In the genomic region with DNA sequence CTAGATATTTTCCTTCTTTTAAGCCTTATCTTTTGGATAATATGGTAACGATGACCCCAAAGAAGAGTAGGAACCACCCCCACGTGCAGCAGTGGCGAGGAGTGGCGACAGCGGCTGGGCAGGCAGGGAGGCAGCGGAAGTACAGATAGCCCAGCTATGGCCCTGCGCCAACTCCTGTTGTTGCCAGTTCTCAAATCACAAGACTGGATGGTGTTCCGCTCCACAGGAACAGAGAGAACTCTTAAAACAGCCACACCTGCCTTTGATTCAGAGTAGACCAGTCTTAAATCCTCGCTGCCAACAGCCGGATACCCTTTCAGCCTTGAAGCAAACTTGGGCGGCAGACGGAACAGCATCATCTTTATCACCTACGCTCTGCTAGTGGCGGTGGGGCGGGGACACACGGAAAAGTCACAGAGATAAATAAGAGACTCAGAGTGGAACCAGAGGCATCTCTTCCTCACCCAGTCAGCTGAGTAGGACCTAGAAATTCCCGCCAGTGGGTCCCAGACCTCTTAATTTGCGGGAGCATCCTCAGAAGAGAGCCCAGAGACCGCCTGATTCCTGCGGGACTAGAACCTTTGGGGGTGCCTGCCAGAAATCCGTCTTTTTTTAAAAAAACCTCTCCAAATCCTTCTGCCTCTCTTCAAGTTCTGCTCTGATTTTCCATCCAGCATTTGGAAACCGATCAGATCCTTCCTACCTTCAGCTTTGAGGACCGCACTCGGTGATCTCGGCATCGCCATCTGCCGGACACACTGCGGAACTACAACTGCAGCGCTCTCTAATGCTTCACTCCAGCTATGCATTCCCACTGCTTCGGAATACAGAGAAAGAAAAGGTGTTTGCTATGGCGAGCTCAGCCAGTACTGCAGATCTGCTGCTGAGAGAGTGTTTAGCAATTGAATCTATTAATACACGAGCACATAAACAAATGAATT, we compare ENCODE assay signal across 8 mouse cellular contexts. TPM values are rescaled to one million over a fixed set of nuclear protein-coding genes. Genes with fewer than 3 reads are reported as not detected.
DNase-seq lines count a peak whose midpoint lies in the region; ATAC-seq and TF ChIP-seq lines count a peak whose summit lies in the region.

No protein-coding gene starts in this region.

- no peak overlapping the region for H3K9ac ChIP-seq in embryonic facial prominence, embryonic 15.5 days
- peak overlapping the region; percentile 55 for H3K9ac ChIP-seq in limb, embryonic 13.5 days
- peak overlapping the region; percentile 5; the same call in 1 of the 2 replicates for H3K9ac ChIP-seq in midbrain, embryonic 15.5 days

- WGBS in bone marrow, adult 2 months = 4% methylated on average over 32 of the region's 32 CpGs
- WGBS in embryonic facial prominence, embryonic 15.5 days = 8% methylated on average over 32 of the region's 32 CpGs
- 4% methylated on average over 32 of the region's 32 CpGs for WGBS in limb, embryonic 13.5 days
- WGBS in midbrain, embryonic 15.5 days = 7% methylated on average over 32 of the region's 32 CpGs

- no peaks in the 10 kb centered on the region for H3K36me3 ChIP-seq in embryonic facial prominence, embryonic 15.5 days
- no peaks in the 10 kb centered on the region for H3K36me3 ChIP-seq in limb, embryonic 13.5 days
- no peaks in the 10 kb centered on the region for H3K36me3 ChIP-seq in midbrain, embryonic 15.5 days (replicated peaks)

- H3K27me3 ChIP-seq in embryonic facial prominence, embryonic 15.5 days = peaks cover 16% of the 10 kb centered on the region; the same call in 1 of the 2 replicates
- peaks cover 16% of the 10 kb centered on the region for H3K27me3 ChIP-seq in limb, embryonic 13.5 days
- H3K27me3 ChIP-seq in midbrain, embryonic 15.5 days (replicated peaks) = peaks cover 10% of the 10 kb centered on the region; the same call in 1 of the 2 replicates

- H3K4me1 ChIP-seq in bone marrow, adult 2 months (ENCODE audit: control insufficient read depth, insufficient read depth, low read length) = peaks cover 6% of the 10 kb centered on the region; the same call in 1 of the 2 replicates
- H3K4me1 ChIP-seq in embryonic facial prominence, embryonic 15.5 days = peaks cover 26% of the 10 kb centered on the region
- peaks cover 23% of the 10 kb centered on the region for H3K4me1 ChIP-seq in limb, embryonic 13.5 days
- peaks cover 14% of the 10 kb centered on the region for H3K4me1 ChIP-seq in midbrain, embryonic 15.5 days

- peak; percentile 83 for DNase-seq in 416B (ENCODE audit: low read depth)
- peak; percentile 72 to 90 for DNase-seq in heart, adult 9 months (ENCODE audit: low spot score in 2 of 2)
- DNase-seq in kidney, adult 9 months = peak; percentile 96
- peak; percentile 62 to 81 for DNase-seq in spleen, adult 18-20 months

- peak; percentile 44 for ATAC-seq in embryonic facial prominence, embryonic 15.5 days (ENCODE audit: insufficient number of reproducible peaks, low FRiP score, low TSS enrichment, low read depth)
- peak; percentile 57; the same call in 1 of the 2 replicates for ATAC-seq in limb, embryonic 13.5 days (ENCODE audit: low FRiP score, low read depth)
- ATAC-seq in midbrain, embryonic 15.5 days (replicated peaks) = peak; percentile 70

- no peaks in the 10 kb centered on the region for H3K9me3 ChIP-seq in embryonic facial prominence, embryonic 15.5 days (replicated peaks)
- no peaks in the 10 kb centered on the region for H3K9me3 ChIP-seq in limb, embryonic 13.5 days
- H3K9me3 ChIP-seq in midbrain, embryonic 15.5 days = no peaks in the 10 kb centered on the region

- peak overlapping the region; percentile 61 for H3K4me2 ChIP-seq in embryonic facial prominence, embryonic 15.5 days (replicated peaks)
- H3K4me2 ChIP-seq in limb, embryonic 13.5 days (replicated peaks) = peak overlapping the region; percentile 76
- peak overlapping the region; percentile 67 for H3K4me2 ChIP-seq in midbrain, embryonic 15.5 days

- peak overlapping the region; percentile 26 for H3K27ac ChIP-seq in bone marrow, adult 2 months (ENCODE audit: control insufficient read depth, insufficient read depth, low read depth, low read length, poor library complexity)
- no peak overlapping the region for H3K27ac ChIP-seq in embryonic facial prominence, embryonic 15.5 days (replicated peaks)
- no peak overlapping the region for H3K27ac ChIP-seq in limb, embryonic 13.5 days
- H3K27ac ChIP-seq in midbrain, embryonic 15.5 days = 0 out of 2 replicates have a peak overlapping the region, but pooled peaks have one; percentile 20

- peak overlapping the region; percentile 23 for H3K4me3 ChIP-seq in bone marrow, adult 2 months (replicated peaks; ENCODE audit: control insufficient read depth, low read depth, low read length)
- H3K4me3 ChIP-seq in embryonic facial prominence, embryonic 15.5 days (replicated peaks) = peak overlapping the region; percentile 31
- H3K4me3 ChIP-seq in limb, embryonic 13.5 days = peak overlapping the region; percentile 35
- peak overlapping the region; percentile 27 for H3K4me3 ChIP-seq in midbrain, embryonic 15.5 days

- TF ChIP-seq POLR2A in bone marrow, adult 2 months (IDR thresholded peaks at IDR 0.05; ENCODE audit: borderline replicate concordance, control insufficient read depth, low read depth, low read length) = 0 out of 2 replicates have a peak, but pooled peaks have one; percentile 21

- peak; percentile 94 for TF ChIP-seq CTCF in bone marrow, adult 2 months (IDR thresholded peaks at IDR 0.05; ENCODE audit: control insufficient read depth, insufficient read depth, low read length)

RNA-seq across cellular contexts. Expression of a gene that starts 15.8 kb away (rescaled TPM):
- polyA plus RNA-seq in bone marrow, adult 2 months (2011; ENCODE audit: insufficient read depth, insufficient read length, low replicate concordance, missing spikeins) = 2,309 and 3,063 TPM in 2 replicates
- 1,119 and 1,203 TPM in 2 replicates for polyA plus RNA-seq in embryonic facial prominence, embryonic 15.5 days (2015; fragmentation: Nextera tagmentation; extraction: Ambion mirVana)
- 1,027 and 1,051 TPM in 2 replicates for polyA plus RNA-seq in limb, embryonic 13.5 days (2015; fragmentation: Nextera tagmentation; extraction: Ambion mirVana)
- polyA plus RNA-seq in midbrain, embryonic 15.5 days (2015; fragmentation: Nextera tagmentation; extraction: Ambion mirVana) = 613 and 619 TPM in 2 replicates

RNA-seq across cellular contexts. Expression of a gene that starts 42.3 kb away (rescaled TPM):
- 4.3 and 6.7 TPM in 2 replicates for polyA plus RNA-seq in bone marrow, adult 2 months (2011; ENCODE audit: insufficient read depth, insufficient read length, low replicate concordance, missing spikeins)
- polyA plus RNA-seq in embryonic facial prominence, embryonic 15.5 days (2015; fragmentation: Nextera tagmentation; extraction: Ambion mirVana) = 3.5 and 3.8 TPM in 2 replicates
- polyA plus RNA-seq in limb, embryonic 13.5 days (2015; fragmentation: Nextera tagmentation; extraction: Ambion mirVana) = 4.9 and 5.3 TPM in 2 replicates
- polyA plus RNA-seq in midbrain, embryonic 15.5 days (2015; fragmentation: Nextera tagmentation; extraction: Ambion mirVana) = 9.3 and 10.4 TPM in 2 replicates

Comparison
In these comparisons a context has a peak if more than half of its experiments do, and no peak if none do; other contexts are left out.
1. H3K27ac ChIP-seq: peak in bone marrow, adult 2 months (single experiment) and midbrain, embryonic 15.5 days (single experiment); none in embryonic facial prominence, embryonic 15.5 days (single experiment) and limb, embryonic 13.5 days (single experiment).
2. Peak in every context shown above with its lines, with median percentiles within 50 percentile points of each other: DNase-seq, H3K4me3 ChIP-seq, ATAC-seq and H3K4me2 ChIP-seq.